Mouse (Mus musculus): ENCODE measurements at regions not wholly inside any gene's neighbourhood (a gene's known extent, or its start where the extent isn't known, plus 50 kb on each side); places are given as distances from the start of the nearest gene placed in this dataset.

DNA sequence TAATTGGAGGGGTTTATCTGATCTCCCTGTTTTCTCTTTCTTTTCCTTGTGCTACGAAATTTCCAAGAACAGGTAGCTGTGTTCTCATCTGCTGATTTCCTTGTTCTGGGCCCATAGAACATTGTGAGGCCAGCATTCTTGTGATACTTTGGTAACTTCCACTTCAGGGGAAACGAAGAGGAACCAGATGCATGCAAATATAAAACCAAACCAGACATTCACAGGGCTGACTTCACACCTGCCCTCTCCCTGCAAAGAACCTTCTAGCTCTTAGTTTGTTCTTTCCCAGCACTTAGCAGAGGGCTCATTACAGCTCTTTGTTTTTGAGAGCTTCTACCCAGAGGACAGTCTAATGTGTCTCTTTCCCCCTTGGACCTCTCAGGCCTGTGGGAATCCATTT, 94.3 kb downstream of the Klf5 start:
- TF ChIP-seq POLR2A (IDR thresholded peaks at IDR 0.05; ENCODE audit: low read depth, low read length): no peak
- no peak for TF ChIP-seq CTCF (IDR thresholded peaks at IDR 0.05; ENCODE audit: borderline replicate concordance, insufficient read depth, low read length)

All from embryonic fibroblast, embryonic 13.5 days (primary cell).